27 mouse cellular contexts compared by ENCODE assay signal in the genomic region with DNA sequence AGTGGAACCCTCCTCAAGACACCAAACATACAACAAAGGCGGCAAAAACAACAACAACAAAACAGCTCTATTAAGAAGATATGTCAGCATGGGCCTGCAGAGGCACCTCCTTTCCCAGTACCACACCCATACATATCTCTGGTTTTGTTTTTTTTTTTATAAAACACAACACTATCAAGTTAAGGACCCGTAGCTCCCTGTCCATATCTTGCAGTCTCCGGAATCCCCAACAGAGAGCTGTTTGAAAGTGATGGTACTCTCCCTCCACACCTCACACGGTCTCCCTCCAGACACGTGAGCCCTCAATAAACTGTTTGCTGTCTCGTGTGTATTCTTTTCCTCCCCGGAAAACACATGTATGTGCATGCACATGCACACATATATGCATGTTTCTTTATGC. TPM values are rescaled to one million over a fixed set of nuclear protein-coding genes. Genes with fewer than 3 reads are reported as not detected.
DNase-seq lines count a peak whose midpoint lies in the region; ATAC-seq lines count a peak whose summit lies in the region.
"Had no signal": no experiment of that assay in that cellular context is flagged by ENCODE, and none has a peak within 500 bp of the region (broad histone marks: within the 10 kb centered on the region; RNA-seq: fewer than 3 reads in every experiment).

No protein-coding gene starts in this region.

- H3K9ac ChIP-seq in liver, embryonic 13.5 days = no peak overlapping the region
- H3K9ac ChIP-seq in liver, embryonic 16.5 days (ENCODE audit: low read depth, low read length) = no peak overlapping the region
- H3K9ac ChIP-seq: embryonic facial prominence, embryonic 12.5 days; forebrain, embryonic 13.5 days had no signal

- H3K27me3 ChIP-seq in liver, embryonic 13.5 days = no peaks in the 10 kb centered on the region
- H3K27me3 ChIP-seq in liver, embryonic 16.5 days (ENCODE audit: control insufficient read depth, insufficient read depth, low read depth, low read length) = no peaks in the 10 kb centered on the region
- H3K27me3 ChIP-seq: CH12.LX; embryonic facial prominence, embryonic 12.5 days; forebrain, embryonic 13.5 days; Patski had no signal

- H3K9me3 ChIP-seq in liver, embryonic 13.5 days (replicated peaks) = no peaks in the 10 kb centered on the region
- H3K9me3 ChIP-seq in liver, embryonic 16.5 days (replicated peaks; ENCODE audit: control insufficient read depth, low read length) = no peaks in the 10 kb centered on the region
- H3K9me3 ChIP-seq: embryonic facial prominence, embryonic 10.5 days; embryonic facial prominence, embryonic 12.5 days; forebrain, embryonic 13.5 days had no signal

- no peak overlapping the region for H3K27ac ChIP-seq in liver, embryonic 13.5 days
- no peak overlapping the region for H3K27ac ChIP-seq in liver, embryonic 16.5 days (ENCODE audit: low read length)
- H3K27ac ChIP-seq: embryonic facial prominence, embryonic 10.5 days; embryonic facial prominence, embryonic 12.5 days; forebrain, embryonic 13.5 days had no signal

- 47% methylated on average over 7 of the region's 7 CpGs for WGBS in liver, embryonic 13.5 days (ENCODE audit: insufficient replicate concordance)
- WGBS in liver, embryonic 16.5 days (ENCODE audit: insufficient replicate concordance) = 52% methylated on average over 7 of the region's 7 CpGs

- H3K4me2 ChIP-seq in liver, embryonic 13.5 days = no peak overlapping the region
- no peak overlapping the region for H3K4me2 ChIP-seq in liver, embryonic 16.5 days (ENCODE audit: low read depth, low read length)
- H3K4me2 ChIP-seq: embryonic facial prominence, embryonic 12.5 days; forebrain, embryonic 13.5 days had no signal

- no peaks in the 10 kb centered on the region for H3K36me3 ChIP-seq in liver, embryonic 13.5 days
- no peaks in the 10 kb centered on the region for H3K36me3 ChIP-seq in liver, embryonic 16.5 days (ENCODE audit: control insufficient read depth, insufficient read depth)
- H3K36me3 ChIP-seq: embryonic facial prominence, embryonic 10.5 days; embryonic facial prominence, embryonic 12.5 days; G1E had no signal

- DNase-seq in heart, adult 11 months = peak; percentile 17
- no peak for DNase-seq in heart, postnatal 10 days
- no peak for DNase-seq in liver, embryonic 13.5 days
- DNase-seq in liver = no peak
- DNase-seq in left cerebral cortex, adult 8-10 months (ENCODE audit: low spot score in 2 of 2) = no peak
- DNase-seq: adrenal gland, adult 8-10 months; adrenal gland, postnatal 14 days; adrenal gland, postnatal 36 days; B cell, adult 2 months; cerebellum, adult 11-12 months; cerebellum, adult 2 months; cerebellum, adult 9-10 months; cerebellum, postnatal 10 days; cerebellum, postnatal 25 days had no signal

- intact Hi-C loops in heart, postnatal 10 days (cut with DNase I) = no loop called here

- peak; percentile 39 for ATAC-seq in liver, embryonic 13.5 days (ENCODE audit: low read depth)
- peak; percentile 35 for ATAC-seq in liver, embryonic 16.5 days (ENCODE audit: low read depth)
- peak; percentile 72 for ATAC-seq in megakaryocyte-erythroid progenitor cell, adult 5-6 weeks (replicated peaks; ENCODE audit: low FRiP score, low TSS enrichment, poor library complexity, severe bottlenecking)
- ATAC-seq: activated CD4-positive, CD25-positive, alpha-beta regulatory T cell, adult 4 months; CD4-positive, CD25-positive, alpha-beta regulatory T cell, adult 4 months; forebrain, embryonic 13.5 days; Patski had no signal

- no peak overlapping the region for H3K4me3 ChIP-seq in liver, embryonic 13.5 days (replicated peaks)
- no peak overlapping the region for H3K4me3 ChIP-seq in liver, embryonic 16.5 days (ENCODE audit: low read depth, low read length)
- H3K4me3 ChIP-seq: embryonic facial prominence, embryonic 10.5 days; embryonic facial prominence, embryonic 12.5 days; forebrain, embryonic 13.5 days had no signal

- peaks cover 23% of the 10 kb centered on the region for H3K4me1 ChIP-seq in liver, embryonic 13.5 days (replicated peaks)
- H3K4me1 ChIP-seq in liver, embryonic 16.5 days (ENCODE audit: control insufficient read depth, low read depth, low read length) = peaks cover 14% of the 10 kb centered on the region
- H3K4me1 ChIP-seq: forebrain, embryonic 13.5 days had no signal

RNA-seq across cellular contexts. Expression of gene E330021D16Rik, which starts 43.8 kb away (rescaled TPM):
- not detected for total RNA-seq in heart, postnatal 10 days (2021)
- 0.22 TPM in 1 of 2 replicates, not detected in the other for polyA plus RNA-seq in liver, embryonic 13.5 days (2015; fragmentation: Nextera tagmentation; extraction: Ambion mirVana)
- polyA plus RNA-seq in liver, embryonic 16.5 days (2015; fragmentation: Nextera tagmentation; extraction: Ambion mirVana) = 0.27 and 0.45 TPM in 2 replicates
- total RNA-seq in megakaryocyte-erythroid progenitor cell, adult 5-6 weeks (2014; fragmentation: Nextera tagmentation) = not detected in 2 replicates
- total RNA-seq in megakaryocyte-erythroid progenitor cell, adult 5-6 weeks (2017) = not detected in 2 replicates
- total RNA-seq in left cerebral cortex, adult 8-10 months (2022) = not detected
- total RNA-seq: adrenal gland, adult 18-20 months; adrenal gland, adult 8-10 months; adrenal gland, postnatal 14 days; adrenal gland, postnatal 36 days; CH12.LX had no signal
- polyA plus RNA-seq: cerebellum, adult 2 months; cortical plate, adult 2 months; embryonic facial prominence, embryonic 12.5 days; forebrain, embryonic 11.5 days; forebrain, embryonic 13.5 days; G1E; Patski had no signal

RNA-seq across cellular contexts. Expression of gene Atf7ip, which starts 46.8 kb away (rescaled TPM):
- 100 to 1,000 TPM in 1 of 2 experiments, 10 to 100 TPM in 1; 93.8 to 103 TPM for total RNA-seq in heart, postnatal 10 days (2021)
- 12.5 and 16.6 TPM in 2 replicates for polyA plus RNA-seq in liver, embryonic 13.5 days (2015; fragmentation: Nextera tagmentation; extraction: Ambion mirVana)
- 15.9 and 18.0 TPM in 2 replicates for polyA plus RNA-seq in liver, embryonic 16.5 days (2015; fragmentation: Nextera tagmentation; extraction: Ambion mirVana)
- 121 and 135 TPM in 2 replicates for total RNA-seq in megakaryocyte-erythroid progenitor cell, adult 5-6 weeks (2014; fragmentation: Nextera tagmentation)
- 50.3 and 61.7 TPM in 2 replicates for total RNA-seq in megakaryocyte-erythroid progenitor cell, adult 5-6 weeks (2017)
- total RNA-seq in left cerebral cortex, adult 8-10 months (2022) = 100 to 1,000 TPM in 2 of 4 experiments, 10 to 100 TPM in 2; 94.0 to 124 (median 106) TPM
